Mouse (Mus musculus) bone marrow macrophage, adult 2 months (primary cell): ENCODE results near the gene Frmd4b.

Source experiments
- CTCF ChIP-seq: IDR thresholded peaks from 2 replicates; pipeline ENCODE4 v1.5.1; 2012; ENCODE audit warnings: low read depth, mild to moderate bottlenecking, low read length, moderate library complexity
- POLR2A ChIP-seq: IDR thresholded peaks from 2 replicates; pipeline ENCODE4 v1.6.1; 2012; ENCODE audit warnings: mild to moderate bottlenecking, low read depth, low read length, borderline replicate concordance

GRCm38 (mm10) chr6:97397935-97398334 is 219.4 kb downstream of the Frmd4b start:
- TF ChIP-seq POLR2A (no peak), CTCF (no peak)
